In genomic region chr1:155060832-155061801, GRCm38 (mm10) we compare ENCODE assay signal across 12 mouse cellular contexts. TPM values are rescaled to one million over a fixed set of nuclear protein-coding genes. Genes with fewer than 3 reads are reported as not detected.
DNase-seq lines count a peak whose midpoint lies in the region; ATAC-seq and TF ChIP-seq lines count a peak whose summit lies in the region.
"Had no signal": no experiment of that assay in that cellular context is flagged by ENCODE, and none has a peak within 500 bp of the region (broad histone marks: within the 10 kb centered on the region; RNA-seq: fewer than 3 reads in every experiment).

No protein-coding gene starts in this region.

- no peaks in the 10 kb centered on the region for H3K9me3 ChIP-seq in lung, embryonic 14.5 days (ENCODE audit: low read depth, low read length)
- no peaks in the 10 kb centered on the region for H3K9me3 ChIP-seq in neural tube, embryonic 14.5 days (ENCODE audit: control insufficient read depth, low read length)
- H3K9me3 ChIP-seq: liver, embryonic 12.5 days; midbrain, embryonic 12.5 days had no signal

- WGBS in lung, embryonic 14.5 days: 63% methylated on average over 17 of the region's 17 CpGs
- 58% methylated on average over 17 of the region's 17 CpGs for WGBS in neural tube, embryonic 14.5 days

- H3K4me3 ChIP-seq in lung, embryonic 14.5 days (ENCODE audit: low read depth, low read length): no peak overlapping the region
- H3K4me3 ChIP-seq in neural tube, embryonic 14.5 days (ENCODE audit: low read depth, low read length): no peak overlapping the region
- H3K4me3 ChIP-seq: erythroblast, embryonic 14.5 days; liver, embryonic 12.5 days; midbrain, embryonic 12.5 days had no signal

- H3K9ac ChIP-seq in lung, embryonic 14.5 days: no peak overlapping the region
- H3K9ac ChIP-seq in neural tube, embryonic 14.5 days (replicated peaks; ENCODE audit: low read depth, low read length): no peak overlapping the region
- H3K9ac ChIP-seq: liver, embryonic 12.5 days; midbrain, embryonic 12.5 days had no signal

- peaks cover 21% of the 10 kb centered on the region for H3K4me1 ChIP-seq in lung, embryonic 14.5 days (ENCODE audit: insufficient read depth)
- H3K4me1 ChIP-seq in neural tube, embryonic 14.5 days (ENCODE audit: control insufficient read depth, insufficient read depth, low read length): peaks cover 7% of the 10 kb centered on the region; the same call in 1 of the 2 replicates

- no peak for TF ChIP-seq CTCF in lung, embryonic 14.5 days (IDR thresholded peaks at IDR 0.05; ENCODE audit: low read depth)

- no peak overlapping the region for H3K27ac ChIP-seq in lung, embryonic 14.5 days (ENCODE audit: low read depth)
- peak overlapping the region; percentile 23; the same call in 1 of the 2 replicates for H3K27ac ChIP-seq in neural tube, embryonic 14.5 days (ENCODE audit: low read depth, low read length)
- H3K27ac ChIP-seq: liver, embryonic 12.5 days; midbrain, embryonic 12.5 days had no signal

- ATAC-seq in lung, embryonic 14.5 days (ENCODE audit: insufficient read depth): peak; percentile 69
- no peak for ATAC-seq in neural tube, embryonic 14.5 days (ENCODE audit: low read depth)

- DNase-seq in heart, adult 11 months: peak; percentile 85
- DNase-seq in heart, postnatal 14 days: no peak
- DNase-seq in lung, embryonic 14.5 days: peak; percentile 70
- no peak for DNase-seq in lung, postnatal 14 days
- DNase-seq in retina, postnatal 1 day: peak; percentile 21
- DNase-seq in retina, embryonic 14.5 days (ENCODE audit: low spot score): no peak
- no peak for DNase-seq in yolk sac, embryonic 10.5 days (ENCODE audit: low spot score)
- DNase-seq: thymus, postnatal 36 days had no signal

- H3K36me3 ChIP-seq in lung, embryonic 14.5 days (ENCODE audit: insufficient read depth): no peaks in the 10 kb centered on the region
- H3K36me3 ChIP-seq in neural tube, embryonic 14.5 days (ENCODE audit: control insufficient read depth, insufficient read depth, low read length): no peaks in the 10 kb centered on the region
- H3K36me3 ChIP-seq: liver, embryonic 12.5 days; midbrain, embryonic 12.5 days had no signal

- intact Hi-C loops in heart, postnatal 14 days (cut with DNase I): no loop called here

- H3K27me3 ChIP-seq in lung, embryonic 14.5 days (ENCODE audit: insufficient read depth, low read length): no peaks in the 10 kb centered on the region
- no peaks in the 10 kb centered on the region for H3K27me3 ChIP-seq in neural tube, embryonic 14.5 days (ENCODE audit: control insufficient read depth, insufficient read depth, low read length)

- no peak overlapping the region for H3K4me2 ChIP-seq in lung, embryonic 14.5 days
- no peak overlapping the region for H3K4me2 ChIP-seq in neural tube, embryonic 14.5 days (ENCODE audit: low read depth, low read length)
- H3K4me2 ChIP-seq: midbrain, embryonic 12.5 days had no signal

RNA-seq across cellular contexts. Expression of gene Ier5, which starts 38.3 kb away (rescaled TPM):
- total RNA-seq in heart, postnatal 14 days (2021): 10 to 100 TPM; 13.6 to 15.4 TPM
- 14.6 and 15.1 TPM in 2 replicates for polyA plus RNA-seq in lung, embryonic 14.5 days (2014; fragmentation: Nextera tagmentation; extraction: Ambion mirVana)
- 6.5 and 7.2 TPM in 2 replicates for polyA plus RNA-seq in neural tube, embryonic 14.5 days (2014; fragmentation: Nextera tagmentation; extraction: Ambion mirVana)

Comparison
In these comparisons a context has a peak if more than half of its experiments do, and no peak if none do; other contexts are left out.
1. DNase-seq: peak in heart, adult 11 months (single experiment), lung, embryonic 14.5 days (single experiment) and retina, postnatal 1 day (single experiment); none in heart, postnatal 14 days (0 of 2), lung, postnatal 14 days (single experiment), retina, embryonic 14.5 days (single experiment) and yolk sac, embryonic 10.5 days (single experiment).